Mouse (Mus musculus) limb, embryonic 11.5 days (tissue): ENCODE measurements around the gene Map3k13. TPM values are rescaled to one million over a fixed set of nuclear protein-coding genes. Genes with fewer than 3 reads are reported as not detected.
A peak's percentile ranks its signal among the peaks of the same experiment; 100 is the strongest.

Experiments used
- ATAC-seq: fragments of 200-750 bp; cut with Nextera tagmentation; 2 replicates; pipeline ENCODE4 v1.8.0; 2017; ENCODE audit warnings: low read depth; ENCODE audit not compliant: insufficient number of reproducible peaks, low FRiP score, low TSS enrichment
- DNase-seq: peaks from one replicate; pipeline ENCODE4 v3.0.0-alpha.2; 2015; ENCODE audit warnings: low spot score
- H3K27ac ChIP-seq: fragments of 300-500 bp; sonication (generic); replicated peaks from 2 replicates; pipeline ENCODE4 v1.5.1; 2014; ENCODE audit warnings: low read depth, mild to moderate bottlenecking, low read length
- H3K27me3 ChIP-seq: fragments of 300-500 bp; sonication (generic); 2 replicates; pipeline ENCODE4 v1.6.1; 2014; ENCODE audit warnings: mild to moderate bottlenecking, low read length, mixed read lengths; ENCODE audit not compliant: control insufficient read depth, insufficient read depth
- H3K36me3 ChIP-seq: fragments of 300-500 bp; sonication (generic); 2 replicates; pipeline ENCODE4 v1.6.1; 2014; ENCODE audit warnings: mild to moderate bottlenecking, low read length, moderate library complexity, mixed read lengths; ENCODE audit not compliant: control insufficient read depth, insufficient read depth
- H3K4me1 ChIP-seq: fragments of 300-500 bp; sonication (generic); 2 replicates; pipeline ENCODE4 v1.6.1; 2014; ENCODE audit warnings: low read length, mixed read lengths; ENCODE audit not compliant: control insufficient read depth, insufficient read depth
- H3K4me2 ChIP-seq: fragments of 300-500 bp; sonication (generic); 2 replicates; pipeline ENCODE4 v1.6.1; 2014; ENCODE audit warnings: low read depth, mild to moderate bottlenecking, moderate library complexity; ENCODE audit not compliant: severe bottlenecking
- H3K4me3 ChIP-seq: fragments of 300-500 bp; sonication (generic); 2 replicates; pipeline ENCODE4 v1.5.1; 2014; ENCODE audit warnings: low read depth, low read length
- H3K9ac ChIP-seq: fragments of 300-500 bp; sonication (generic); 2 replicates; pipeline ENCODE4 v1.6.1; 2014; ENCODE audit warnings: mild to moderate bottlenecking, low read length
- H3K9me3 ChIP-seq: fragments of 300-500 bp; sonication (generic); 2 replicates; pipeline ENCODE4 v1.6.1; 2016; ENCODE audit warnings: low read length; ENCODE audit not compliant: control insufficient read depth
- WGBS: fragments of 180-500 bp; shearing (Covaris S2); extraction: QIAGEN DNeasy Blood & Tissue Kit; methylation state at CpG from one replicate; pipeline ENCODE4 v1.1.7; 2014; 5-methylcytosine and 5-hydroxymethylcytosine counted together
- polyA plus RNA-seq: library from polyadenylated mRNA; unstranded; fragments of >200 nt; fragmentation: Nextera tagmentation; extraction: Ambion mirVana; gene quantifications from 2 replicates; pipeline ENCODE4 v1.2.1, GENCODE M21; 2014

Gene Map3k13
- polyA plus RNA-seq: 1.3 TPM in 2 replicates

GRCm38 (mm10) chr16:21793875-21794696 lies at the start of gene Map3k13:
TSS of gene Map3k13 (plus strand) at chr16:21794346.
- no peaks in the 10 kb centered on the region for H3K36me3 ChIP-seq
- H3K9me3 ChIP-seq: no peaks in the 10 kb centered on the region
- 0 out of 2 replicates have a peak, but pooled peaks cover 2% of the 10 kb centered on the region for H3K4me1 ChIP-seq
- DNase-seq (peak; percentile 97), ATAC-seq (peak; percentile 94)
- peak within 1 kb of the TSS; percentile 86 for H3K4me2 ChIP-seq
- WGBS: 2% methylated on average over 47 of the region's 47 CpGs
- H3K27ac ChIP-seq: 0 out of 2 replicates have a peak within 1 kb of the TSS, but pooled peaks have one; percentile 47
- H3K4me3 ChIP-seq: peak within 1 kb of the TSS; percentile 75
- H3K27me3 ChIP-seq: no peaks in the 10 kb centered on the region
- H3K9ac ChIP-seq: peak within 1 kb of the TSS; percentile 75

GRCm38 (mm10) chr16:21758447-21758846 lies 35.7 kb upstream of the Map3k13 start:
- no peak for ATAC-seq
- no peak overlapping the region for H3K27ac ChIP-seq
- H3K4me2 ChIP-seq: no peak overlapping the region
- no peaks in the 10 kb centered on the region for H3K4me1 ChIP-seq
- H3K9ac ChIP-seq: no peak overlapping the region
- no peaks in the 10 kb centered on the region for H3K36me3 ChIP-seq
- DNase-seq: no peak
- no peak overlapping the region for H3K4me3 ChIP-seq
- H3K9me3 ChIP-seq: no peaks in the 10 kb centered on the region; the same call in 1 of the 2 replicates
- WGBS: 86% methylated on average over 1 of the region's 1 CpGs
- H3K27me3 ChIP-seq: no peaks in the 10 kb centered on the region

GRCm38 (mm10) chr16:21768255-21768654 lies 25.9 kb upstream of the Map3k13 start:
- Histone ChIP-seq H3K27me3 (no peaks in the 10 kb centered on the region), H3K4me1 (no peaks in the 10 kb centered on the region), H3K4me2 (no peak overlapping the region), H3K36me3 (peaks cover 2% of the 10 kb centered on the region; the same call in 1 of the 2 replicates), H3K9ac (no peak overlapping the region), H3K4me3 (no peak overlapping the region), H3K27ac (no peak overlapping the region), H3K9me3 (no peaks in the 10 kb centered on the region)
- WGBS: 77% methylated on average over 3 of the region's 3 CpGs
- ATAC-seq (no peak), DNase-seq (no peak)

GRCm38 (mm10) chr16:21769667-21770066 lies 24.5 kb upstream of the Map3k13 start:
- no peaks in the 10 kb centered on the region for H3K4me1 ChIP-seq
- ATAC-seq (no peak), DNase-seq (no peak)
- H3K27me3 ChIP-seq: no peaks in the 10 kb centered on the region
- 69% methylated on average over 5 of the region's 5 CpGs for WGBS
- H3K4me3 ChIP-seq: no peak overlapping the region
- no peak overlapping the region for H3K9ac ChIP-seq
- peaks cover 2% of the 10 kb centered on the region; the same call in 1 of the 2 replicates for H3K36me3 ChIP-seq
- no peaks in the 10 kb centered on the region for H3K9me3 ChIP-seq
- no peak overlapping the region for H3K27ac ChIP-seq
- no peak overlapping the region for H3K4me2 ChIP-seq

GRCm38 (mm10) chr16:21774725-21775124 lies 19.4 kb upstream of the Map3k13 start:
- Histone ChIP-seq H3K27me3 (no peaks in the 10 kb centered on the region), H3K27ac (no peak overlapping the region), H3K4me1 (no peaks in the 10 kb centered on the region), H3K36me3 (peaks cover 2% of the 10 kb centered on the region; the same call in 1 of the 2 replicates), H3K9ac (no peak overlapping the region), H3K4me3 (no peak overlapping the region), H3K9me3 (no peaks in the 10 kb centered on the region), H3K4me2 (no peak overlapping the region)
- WGBS: 85% methylated on average over 4 of the region's 4 CpGs
- ATAC-seq (no peak), DNase-seq (no peak)

- WGBS: 46% methylated on average over 3 of the region's 3 CpGs
- H3K4me2 ChIP-seq: no peak overlapping the region
- H3K4me1 ChIP-seq: no peaks in the 10 kb centered on the region
- no peak overlapping the region for H3K27ac ChIP-seq
- H3K36me3 ChIP-seq: no peaks in the 10 kb centered on the region
- no peak overlapping the region for H3K9ac ChIP-seq
- H3K4me3 ChIP-seq: no peak overlapping the region
- DNase-seq (peak; percentile 51), ATAC-seq (no peak)
- H3K27me3 ChIP-seq: no peaks in the 10 kb centered on the region
- no peaks in the 10 kb centered on the region for H3K9me3 ChIP-seq
These were observed 15.8 kb upstream of the Map3k13 start for GRCm38 (mm10) chr16:21778293-21778866.

- WGBS: 92% methylated on average over 4 of the region's 4 CpGs
- no peak for DNase-seq
- no peak for ATAC-seq
- no peak overlapping the region for H3K4me2 ChIP-seq
- H3K4me3 ChIP-seq: no peak overlapping the region
- no peak overlapping the region for H3K9ac ChIP-seq
- H3K36me3 ChIP-seq: no peaks in the 10 kb centered on the region
- no peaks in the 10 kb centered on the region for H3K27me3 ChIP-seq
- no peaks in the 10 kb centered on the region for H3K4me1 ChIP-seq
- H3K9me3 ChIP-seq: no peaks in the 10 kb centered on the region
- H3K27ac ChIP-seq: no peak overlapping the region
These were observed 15.0 kb upstream of the Map3k13 start for GRCm38 (mm10) chr16:21779149-21779548.

- DNase-seq (no peak), ATAC-seq (no peak)
- Histone ChIP-seq H3K4me2 (no peak overlapping the region), H3K36me3 (no peaks in the 10 kb centered on the region), H3K9me3 (no peaks in the 10 kb centered on the region), H3K4me1 (no peaks in the 10 kb centered on the region), H3K27ac (no peak overlapping the region), H3K4me3 (no peak overlapping the region), H3K27me3 (no peaks in the 10 kb centered on the region), H3K9ac (no peak overlapping the region)
- 75% methylated on average over 3 of the region's 3 CpGs for WGBS
These were observed 12.9 kb upstream of the Map3k13 start for GRCm38 (mm10) chr16:21781277-21781676.
